Mouse (Mus musculus): ENCODE measurements around the gene Pax7. TPM values are rescaled to one million over a fixed set of nuclear protein-coding genes. Genes with fewer than 3 reads are reported as not detected.
A peak's percentile ranks its signal among the peaks of the same experiment; 100 is the strongest.

Pax7 gene
- total RNA-seq, 1 experiment from 2014 or later: not detected

- DNase-seq: no peak
Observed at GRCm38 (mm10) chr4:139810762-139811438, 22.4 kb downstream of the Pax7 start.

GRCm38 (mm10) chr4:139809381-139809820, 23.9 kb downstream of the Pax7 start:
- no peak for DNase-seq

GRCm38 (mm10) chr4:139807820-139808219, 25.5 kb downstream of the Pax7 start:
- no peak for DNase-seq

- DNase-seq: no peak
Observed at GRCm38 (mm10) chr4:139807191-139807808, 26.0 kb downstream of the Pax7 start.

- DNase-seq: peak; percentile 30
Observed at GRCm38 (mm10) chr4:139804896-139805295, 28.4 kb downstream of the Pax7 start.

GRCm38 (mm10) chr4:139803981-139804380, 29.3 kb downstream of the Pax7 start:
- DNase-seq: peak; percentile 24

- no peak for DNase-seq
Observed at GRCm38 (mm10) chr4:139799436-139800100, 33.8 kb downstream of the Pax7 start.

GRCm38 (mm10) chr4:139797344-139797743, 36.0 kb downstream of the Pax7 start:
- DNase-seq: no peak

- DNase-seq: no peak
Observed at GRCm38 (mm10) chr4:139796115-139796514, 37.2 kb downstream of the Pax7 start.

- DNase-seq: no peak
Observed at GRCm38 (mm10) chr4:139791168-139791567, 42.2 kb downstream of the Pax7 start.

GRCm38 (mm10) chr4:139789772-139790171, 43.6 kb downstream of the Pax7 start:
- no peak for DNase-seq

GRCm38 (mm10) chr4:139782926-139783467, 50.3 kb downstream of the Pax7 start:
- no peak for DNase-seq

GRCm38 (mm10) chr4:139771125-139771631, 62.1 kb downstream of the Pax7 start:
- no peak for DNase-seq

GRCm38 (mm10) chr4:139767823-139768222, 65.5 kb downstream of the Pax7 start:
- no peak for DNase-seq

GRCm38 (mm10) chr4:139767115-139767718, 66.1 kb downstream of the Pax7 start:
- no peak for DNase-seq

GRCm38 (mm10) chr4:139761911-139762310, 71.4 kb downstream of the Pax7 start:
- DNase-seq: no peak

- DNase-seq: no peak
Observed at GRCm38 (mm10) chr4:139760736-139761135, 72.6 kb downstream of the Pax7 start.

GRCm38 (mm10) chr4:139758512-139759340, 74.6 kb downstream of the Pax7 start:
- DNase-seq: no peak

- no peak for DNase-seq
Observed at GRCm38 (mm10) chr4:139756931-139757330, 76.4 kb downstream of the Pax7 start.

GRCm38 (mm10) chr4:139754148-139754710, 79.1 kb downstream of the Pax7 start:
- DNase-seq: no peak

- DNase-seq: peak; percentile 31
Observed at GRCm38 (mm10) chr4:139750926-139751325, 82.4 kb downstream of the Pax7 start.

Data from adrenal gland, postnatal 25 days (tissue).